Mouse (Mus musculus) urinary bladder, postnatal 4 days (tissue): ENCODE results near the gene Rnf217.

Source experiments
- DNase-seq, 2 experiments: peaks; one replicate each; pipeline ENCODE4 v3.0.0; 2021 to 2022; ENCODE audit warnings: low spot score in 2 of 2

Rnf217 gene

GRCm38 (mm10) chr10:31495826-31496225, 113.2 kb downstream of the Rnf217 start:
- no peak for DNase-seq

GRCm38 (mm10) chr10:31494296-31494695, 114.7 kb downstream of the Rnf217 start:
- DNase-seq = no peak

- no peak for DNase-seq
These were observed 141.7 kb downstream of the Rnf217 start for GRCm38 (mm10) chr10:31467043-31467898.

GRCm38 (mm10) chr10:31465840-31466541, 143.0 kb downstream of the Rnf217 start:
- no peak for DNase-seq

GRCm38 (mm10) chr10:31465424-31465823, 143.6 kb downstream of the Rnf217 start:
- DNase-seq = no peak

GRCm38 (mm10) chr10:31463044-31463443, 145.9 kb downstream of the Rnf217 start:
- DNase-seq = no peak

GRCm38 (mm10) chr10:31456806-31457205, 152.2 kb downstream of the Rnf217 start:
- no peak for DNase-seq

GRCm38 (mm10) chr10:31447083-31447482, 161.9 kb downstream of the Rnf217 start:
- DNase-seq = no peak

GRCm38 (mm10) chr10:31445291-31446124, 163.5 kb downstream of the Rnf217 start, which contains the start of gene Tpd52l1:
Gene Tpd52l1 (minus strand): TSS chr10:31445958.
- peak; percentile 80 to 86 for DNase-seq

- DNase-seq = no peak
These were observed 164.8 kb downstream of the Rnf217 start for GRCm38 (mm10) chr10:31444206-31444605.
